Mouse (Mus musculus) G1E (cell line): Measurements from ENCODE around the gene Vamp8.

Experiments
- CTCF ChIP-seq: IDR thresholded peaks from 2 replicates; pipeline ENCODE4 v1.5.1; 2012; ENCODE audit warnings: low read depth, low read length, inconsistent platforms, mixed read lengths
- GATA1 ChIP-seq: IDR thresholded peaks from 2 replicates; pipeline ENCODE4 v1.6.1; 2012; ENCODE audit warnings: borderline replicate concordance, low read length, inconsistent platforms, mixed read lengths
- GATA2 ChIP-seq: IDR thresholded peaks from 2 replicates; pipeline ENCODE4 v1.6.1; 2012; ENCODE audit warnings: low read depth, low read length, inconsistent platforms, borderline replicate concordance
- POLR2AphosphoS5 ChIP-seq: IDR thresholded peaks from 2 replicates; pipeline ENCODE4 v1.6.1; 2012; ENCODE audit warnings: low read depth, low read length, inconsistent platforms; ENCODE audit not compliant: insufficient replicate concordance
- TAL1 ChIP-seq: conservative IDR thresholded peaks from 2 replicates; pipeline ENCODE4 v1.6.1; 2012; ENCODE audit warnings: low read depth, low read length, inconsistent platforms, mixed read lengths

DNA sequence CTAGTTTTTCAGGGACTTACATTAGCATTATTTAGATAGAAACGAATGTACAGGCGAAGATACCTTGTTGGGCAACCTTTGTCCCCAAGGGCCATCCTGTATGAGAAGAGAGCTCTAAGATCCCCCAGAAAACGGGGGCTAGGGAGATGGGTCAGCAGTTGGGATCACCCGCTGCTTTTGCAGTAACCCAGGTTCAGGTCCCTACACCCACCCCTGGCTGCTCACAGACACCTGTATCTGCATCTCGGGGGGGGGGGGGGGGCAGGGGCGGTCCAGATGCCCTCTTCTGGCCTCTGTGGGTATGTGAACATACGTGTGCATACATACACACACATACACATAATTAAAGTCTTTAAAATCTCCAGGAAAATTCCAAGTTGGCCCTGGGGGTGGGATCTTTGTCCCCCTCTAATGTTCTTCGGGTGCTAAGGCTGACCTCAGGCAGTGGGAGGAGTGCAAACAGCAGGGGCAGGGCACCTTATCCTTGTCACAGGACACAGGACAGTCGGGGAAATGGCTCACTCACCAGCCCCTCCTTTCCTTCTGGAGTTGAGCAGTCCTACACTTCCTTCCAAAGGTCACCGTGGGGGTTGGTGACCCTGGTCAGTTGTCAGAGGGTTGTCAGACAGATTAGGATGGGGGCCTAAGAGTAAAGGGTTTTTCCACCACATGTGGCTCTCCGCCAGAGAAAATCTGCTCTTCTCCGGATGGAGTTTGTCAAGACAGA, 455 bp upstream of the Vamp8 start:
- TF ChIP-seq CTCF: no peak
- no peak for TF ChIP-seq TAL1
- TF ChIP-seq GATA1: no peak
- no peak for TF ChIP-seq GATA2
- TF ChIP-seq POLR2AphosphoS5: 0 out of 2 replicates have a peak, but pooled peaks have one; percentile 47
